Mouse (Mus musculus): Measurements from ENCODE around the gene Pam.

DNA sequence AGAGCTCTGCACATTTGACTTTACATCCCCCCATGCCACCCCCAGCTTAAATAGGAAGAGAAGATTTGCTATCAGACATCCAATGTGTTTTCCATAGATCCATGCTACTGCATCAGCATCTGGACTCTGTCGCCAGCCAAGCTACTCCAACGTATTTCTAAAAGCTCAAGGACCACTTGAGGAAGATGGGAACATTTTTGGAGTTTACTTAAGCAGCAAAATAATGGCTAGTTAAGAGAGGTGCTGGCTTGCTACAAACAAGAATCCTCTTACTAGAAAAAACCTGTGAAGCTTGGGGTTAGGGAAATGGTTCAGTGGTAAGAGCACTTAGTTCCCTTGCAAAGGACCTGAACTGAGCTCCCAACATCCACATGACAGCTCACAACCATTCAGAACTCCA lies 96.0 kb downstream of the Pam start:
- no peak for TF ChIP-seq MYC (IDR thresholded peaks at IDR 0.05; ENCODE audit: low read depth, low read length)
- TF ChIP-seq MAFK (IDR thresholded peaks at IDR 0.05; ENCODE audit: borderline replicate concordance, low read depth, low read length), result no peak
- TF ChIP-seq CTCF (IDR thresholded peaks at IDR 0.05 in 2 of 3, conservative IDR thresholded peaks at IDR 0.05 in 1 of 3; ENCODE audit: control insufficient read depth in 1 of 3, insufficient read depth in 1 of 3, low read depth in 2 of 3, low read length in 3 of 3, poor library complexity in 1 of 3, severe bottlenecking in 1 of 3), result no peak
- no peak for TF ChIP-seq TAL1 (IDR thresholded peaks at IDR 0.05; ENCODE audit: low read length)
